Mouse (Mus musculus) retina, postnatal 7 days (tissue): ENCODE measurements around the gene Itpr2.

Experiments
- DNase-seq: peaks from one replicate; pipeline ENCODE4 v3.0.0-alpha.2; 2012; ENCODE audit warnings: low read depth, low spot score

Itpr2 gene

DNA sequence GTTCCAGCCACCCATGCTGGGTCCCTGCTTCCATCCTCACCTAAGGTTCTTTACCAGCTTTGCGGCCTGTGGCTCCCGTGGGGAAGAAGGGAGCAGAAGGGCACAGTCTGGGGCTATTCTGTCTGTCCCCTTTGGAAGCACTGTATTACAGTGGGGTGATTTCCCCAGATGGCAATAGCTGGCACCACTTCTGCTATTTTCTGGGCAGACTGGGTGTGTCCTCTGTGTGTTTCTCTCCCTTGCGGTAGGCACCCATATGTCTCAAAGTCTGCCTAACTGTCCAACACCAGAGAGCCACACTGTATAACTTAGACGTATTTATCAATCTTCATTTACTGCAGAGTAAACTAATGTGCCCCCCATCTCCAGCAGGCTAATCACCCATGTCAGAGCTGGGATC lies 388.9 kb downstream of the Itpr2 start:
- DNase-seq = no peak

DNA sequence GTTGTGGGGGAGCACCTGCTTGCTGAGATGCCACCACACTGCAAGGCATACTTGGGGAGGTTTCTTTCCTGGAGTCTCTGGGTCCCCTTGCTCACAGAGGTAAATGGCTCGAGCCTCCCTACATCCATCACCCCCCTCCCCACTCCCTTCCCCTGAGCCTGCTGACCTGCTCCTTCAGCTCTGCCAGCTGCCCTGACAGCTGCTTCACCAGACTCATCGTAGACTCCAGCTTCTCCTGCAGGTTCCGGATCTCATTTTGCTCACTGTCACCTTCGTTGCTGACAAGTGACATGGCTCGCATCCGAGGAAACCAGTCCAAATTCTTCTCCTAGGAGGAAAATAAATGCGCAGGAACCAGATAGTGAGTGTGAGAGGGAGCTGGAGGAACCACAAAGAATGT lies 389.8 kb downstream of the Itpr2 start:
- no peak for DNase-seq

DNA sequence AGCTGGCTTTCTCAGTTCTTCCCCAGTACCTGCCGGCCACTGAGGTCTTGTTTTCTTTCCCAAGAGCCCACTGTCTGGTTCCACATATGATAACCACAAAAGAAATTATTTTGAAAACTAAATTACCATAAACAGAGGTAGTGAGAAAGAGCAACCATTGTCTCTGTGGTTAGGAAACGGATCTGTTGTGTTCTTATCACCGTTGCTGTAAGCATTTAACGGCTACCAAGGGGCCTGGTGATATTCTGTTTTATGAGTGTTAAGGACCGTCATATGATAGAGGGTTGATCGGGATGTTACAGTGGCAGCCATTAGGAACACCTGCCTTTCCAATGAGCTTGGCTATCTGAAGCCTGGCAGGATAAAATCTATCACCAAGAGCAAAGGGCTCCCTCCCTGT lies 390.2 kb downstream of the Itpr2 start:
- DNase-seq = no peak

DNA sequence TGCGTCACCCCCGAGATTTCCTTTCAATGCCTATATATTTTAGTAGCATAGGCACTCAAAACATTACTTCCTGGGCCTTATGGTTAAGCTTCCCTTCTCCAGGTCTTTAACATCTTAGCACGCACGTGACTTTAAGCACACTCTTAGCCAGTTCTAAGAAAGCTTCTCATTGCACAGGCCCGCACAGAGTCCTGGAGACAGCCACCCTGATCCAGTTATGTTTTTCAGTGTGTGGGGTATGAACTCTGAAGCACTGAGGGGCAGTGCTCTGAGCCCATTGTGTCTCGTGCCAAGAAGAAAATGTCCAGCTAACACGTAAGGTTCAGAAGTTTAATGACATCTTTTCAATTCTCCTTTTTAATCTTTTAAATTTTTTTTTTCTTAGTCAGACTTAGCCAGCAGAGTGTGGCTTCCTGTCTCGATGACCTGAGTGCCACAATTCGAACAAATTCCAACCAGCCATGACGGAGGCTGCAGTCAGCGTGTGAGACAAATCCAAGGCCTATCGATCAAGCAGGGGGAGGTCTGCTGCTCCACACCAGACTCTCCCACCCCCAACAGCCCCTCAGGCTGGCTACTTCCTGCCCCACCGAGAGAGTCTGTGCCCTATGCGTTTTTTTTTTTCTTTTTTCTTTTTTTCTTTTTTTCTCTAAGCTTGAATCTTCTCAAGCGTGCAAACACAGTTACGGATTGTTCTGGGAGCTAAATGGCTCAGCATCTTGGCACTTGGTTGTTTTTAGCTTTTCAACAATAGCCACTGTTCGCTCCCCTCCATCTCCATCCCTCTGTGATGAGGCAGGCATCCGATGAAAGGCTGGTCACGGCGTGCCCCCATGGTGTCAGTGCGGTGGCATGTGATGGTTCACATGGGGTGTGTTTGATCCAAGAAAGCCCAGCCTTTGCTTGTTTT lies 390.9 kb downstream of the Itpr2 start:
- DNase-seq = no peak

DNA sequence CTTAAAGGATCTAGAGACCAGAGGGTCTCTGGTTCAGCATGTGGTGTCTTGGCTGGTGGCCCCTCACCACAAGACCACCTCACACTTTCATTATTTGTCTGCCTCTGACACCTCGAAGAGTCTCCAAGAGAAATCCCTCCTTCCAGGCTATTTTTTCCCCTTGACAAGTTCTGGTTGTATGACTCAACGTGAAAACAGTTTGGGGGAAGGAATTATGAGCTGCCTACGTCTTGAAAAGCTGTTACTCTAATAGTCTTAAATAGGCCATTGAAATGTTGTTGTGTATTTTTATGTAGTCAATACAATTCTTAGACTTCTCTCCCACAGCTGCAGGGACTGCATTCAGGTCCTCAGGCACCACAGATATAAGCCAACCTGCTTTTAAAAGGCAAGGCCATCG lies 391.6 kb downstream of the Itpr2 start:
- DNase-seq = no peak

DNA sequence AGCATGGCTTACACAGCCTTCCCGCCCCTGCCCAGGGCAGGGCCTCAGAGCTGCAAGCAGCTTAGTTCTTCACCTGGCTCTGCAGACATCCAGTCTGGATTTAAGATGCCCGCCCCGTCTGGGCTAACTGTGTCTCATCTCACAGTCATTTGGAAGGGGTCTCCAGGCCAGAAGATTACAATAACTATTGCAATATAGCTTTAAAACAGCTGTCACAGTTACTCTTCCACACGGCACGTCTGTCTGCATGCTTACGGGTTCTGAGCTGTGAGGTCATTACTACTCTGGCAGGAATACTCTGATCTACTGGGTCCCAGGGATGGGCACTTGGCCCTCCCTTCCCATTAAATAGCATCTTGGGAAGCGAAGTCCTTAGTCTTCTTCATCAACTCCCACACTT lies 393.3 kb downstream of the Itpr2 start:
- DNase-seq = no peak

DNA sequence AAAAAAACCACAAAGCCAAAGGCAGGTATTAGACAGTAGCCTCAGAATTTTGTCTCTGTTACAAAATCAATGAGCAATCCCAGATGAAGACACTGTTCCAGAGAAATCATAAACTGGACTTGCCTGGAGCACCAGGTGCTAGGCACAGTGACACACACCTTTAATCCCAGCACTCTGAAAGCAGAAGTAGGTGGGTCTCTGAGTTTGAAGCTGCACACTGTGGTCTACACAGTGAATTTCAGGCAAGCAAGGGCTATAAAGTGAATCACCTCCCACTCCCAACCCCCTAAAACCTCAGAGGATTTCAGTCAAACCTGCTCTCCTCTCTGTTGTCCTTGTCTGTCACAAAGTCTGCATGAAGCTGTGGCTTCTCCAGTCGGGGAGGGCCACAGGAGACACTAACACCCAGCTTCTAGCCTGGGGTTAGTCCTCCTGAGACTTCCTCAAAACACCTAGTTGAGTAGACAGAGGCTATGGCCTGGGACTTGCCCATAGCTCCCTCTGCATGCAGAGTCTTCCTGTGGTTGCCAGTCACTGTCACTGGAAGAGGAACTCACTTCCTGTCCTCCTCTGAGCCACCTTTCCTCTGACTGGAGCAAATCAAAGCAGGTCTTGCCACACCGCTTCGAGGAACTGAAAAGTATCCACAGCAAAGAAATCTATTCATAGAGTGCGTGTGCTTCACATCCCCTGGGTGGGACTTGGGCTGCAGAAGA lies 394.7 kb downstream of the Itpr2 start:
- DNase-seq = no peak

DNA sequence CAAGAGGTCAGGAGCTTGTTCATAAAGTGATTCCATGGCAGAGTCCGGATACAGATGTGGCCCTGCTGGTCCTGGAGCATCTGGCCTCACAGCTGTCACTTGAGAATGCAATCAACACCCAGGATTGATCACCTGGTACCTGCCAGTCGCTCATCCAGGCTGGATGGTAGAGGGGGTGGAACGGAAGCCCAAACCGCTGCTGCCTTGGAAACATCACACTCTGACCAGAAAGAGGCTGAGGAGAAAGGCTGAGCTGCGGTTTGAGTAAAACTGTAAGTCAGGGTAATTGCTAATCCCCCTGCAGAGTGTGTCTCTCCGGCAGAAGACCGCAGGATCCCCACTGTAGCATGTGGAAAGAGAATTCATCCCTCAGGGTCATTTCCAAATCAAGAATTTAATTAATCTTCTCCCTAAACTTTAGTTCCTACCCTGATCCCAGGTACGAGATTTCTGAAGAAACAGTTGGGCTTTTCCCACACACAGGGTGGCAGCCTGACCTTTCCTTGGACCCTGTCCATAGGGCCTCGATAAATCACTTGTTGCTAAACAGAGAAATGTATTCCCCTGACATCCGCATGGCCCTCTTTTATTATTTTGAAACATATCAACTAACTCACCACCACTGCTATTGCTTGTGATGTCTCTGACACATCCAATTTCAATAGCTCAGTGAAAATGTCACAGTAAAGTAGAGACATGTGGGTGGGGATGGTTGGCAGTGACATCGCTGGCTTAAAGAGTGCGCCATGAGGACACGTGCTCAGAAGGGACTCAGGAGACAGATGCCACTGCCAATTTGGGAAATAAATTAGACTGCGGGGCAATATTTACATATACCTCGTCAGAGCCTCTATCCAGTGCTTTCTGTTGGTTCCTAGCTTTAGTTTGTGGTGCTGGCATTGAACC lies 418.7 kb downstream of the Itpr2 start:
- DNase-seq = no peak

DNA sequence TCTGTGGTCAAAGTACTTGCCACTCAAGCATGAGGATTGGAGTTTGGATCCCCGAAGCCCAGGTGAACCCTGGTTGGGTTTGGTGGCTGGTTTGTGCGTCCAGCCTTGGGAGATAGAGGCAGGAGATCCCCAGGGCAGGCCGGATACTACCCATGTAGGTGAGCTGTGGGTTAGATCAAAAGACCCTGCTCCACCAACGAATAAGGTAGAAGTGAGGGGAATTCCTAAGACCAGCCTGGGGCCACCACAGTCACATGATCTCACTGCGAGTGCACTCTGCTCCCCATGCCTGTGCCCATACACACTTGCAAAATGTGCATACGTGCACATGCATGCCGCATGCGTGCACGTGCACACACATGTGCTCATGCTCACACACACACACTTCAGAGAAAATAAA lies 419.5 kb downstream of the Itpr2 start:
- no peak for DNase-seq

DNA sequence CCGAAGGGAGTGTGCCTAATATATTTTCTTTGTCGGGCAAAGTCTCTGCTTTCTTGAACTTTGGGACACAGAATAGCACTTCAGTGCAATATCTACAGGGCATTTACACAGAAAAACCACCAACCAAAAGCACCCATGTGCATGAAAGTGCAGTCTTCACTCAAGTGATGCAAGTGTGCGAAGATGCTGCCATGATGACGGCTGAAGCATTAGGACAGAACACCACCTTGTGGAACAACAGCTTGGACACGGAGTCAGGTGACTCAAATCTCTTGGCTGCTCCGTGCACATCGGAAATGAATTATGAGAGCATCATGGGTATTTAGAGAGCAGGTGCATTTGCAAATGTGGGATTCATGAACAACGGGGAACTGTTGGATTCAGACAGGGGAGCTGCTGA lies 420.4 kb downstream of the Itpr2 start:
- DNase-seq = no peak

DNA sequence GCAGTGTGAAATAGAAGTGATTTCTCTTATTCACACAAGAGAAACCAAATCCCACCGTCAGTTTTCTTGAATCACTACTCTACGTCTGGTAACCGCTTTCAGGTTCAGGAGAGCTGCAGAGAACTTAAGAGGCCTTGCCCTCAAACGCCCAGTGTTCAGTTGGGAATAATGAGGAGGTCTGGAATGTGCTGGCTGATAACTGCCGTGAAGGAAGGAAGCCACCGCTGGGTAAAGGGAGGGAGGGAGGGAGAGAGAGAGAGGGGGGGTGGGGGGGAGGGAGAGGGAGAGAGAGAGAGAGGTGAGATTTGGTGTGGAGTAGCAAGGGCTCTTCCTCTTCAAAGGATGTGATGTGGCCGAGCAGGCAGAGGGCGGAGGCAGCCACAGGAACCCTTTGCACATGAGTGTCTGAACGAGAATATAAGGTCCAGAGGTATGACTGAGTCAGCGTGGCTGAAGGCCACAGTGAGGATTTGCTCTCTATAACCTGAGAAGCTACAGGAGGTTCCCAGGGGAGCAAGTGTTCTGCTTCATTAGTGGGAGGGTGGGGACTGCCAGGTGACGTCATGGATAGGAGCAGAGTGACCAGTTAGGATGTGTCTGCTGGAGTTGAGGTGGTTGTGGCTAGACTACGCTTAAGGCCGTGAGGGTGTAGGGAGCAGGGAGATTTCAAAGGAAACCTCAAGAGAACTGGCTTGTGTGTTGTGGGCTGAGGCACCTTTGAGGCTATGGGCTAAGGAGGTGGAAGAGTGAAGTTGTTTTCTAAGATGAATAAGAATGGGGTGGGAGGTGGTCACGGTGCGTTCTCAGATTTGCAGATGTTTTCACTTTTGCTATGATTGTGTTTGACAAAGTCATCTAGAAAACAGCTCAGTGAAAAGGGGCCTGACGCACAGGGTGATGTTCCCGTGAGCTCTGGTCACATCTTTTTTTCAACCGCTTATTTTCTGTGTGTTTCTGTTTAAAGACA lies 421.2 kb downstream of the Itpr2 start:
- DNase-seq = no peak

DNA sequence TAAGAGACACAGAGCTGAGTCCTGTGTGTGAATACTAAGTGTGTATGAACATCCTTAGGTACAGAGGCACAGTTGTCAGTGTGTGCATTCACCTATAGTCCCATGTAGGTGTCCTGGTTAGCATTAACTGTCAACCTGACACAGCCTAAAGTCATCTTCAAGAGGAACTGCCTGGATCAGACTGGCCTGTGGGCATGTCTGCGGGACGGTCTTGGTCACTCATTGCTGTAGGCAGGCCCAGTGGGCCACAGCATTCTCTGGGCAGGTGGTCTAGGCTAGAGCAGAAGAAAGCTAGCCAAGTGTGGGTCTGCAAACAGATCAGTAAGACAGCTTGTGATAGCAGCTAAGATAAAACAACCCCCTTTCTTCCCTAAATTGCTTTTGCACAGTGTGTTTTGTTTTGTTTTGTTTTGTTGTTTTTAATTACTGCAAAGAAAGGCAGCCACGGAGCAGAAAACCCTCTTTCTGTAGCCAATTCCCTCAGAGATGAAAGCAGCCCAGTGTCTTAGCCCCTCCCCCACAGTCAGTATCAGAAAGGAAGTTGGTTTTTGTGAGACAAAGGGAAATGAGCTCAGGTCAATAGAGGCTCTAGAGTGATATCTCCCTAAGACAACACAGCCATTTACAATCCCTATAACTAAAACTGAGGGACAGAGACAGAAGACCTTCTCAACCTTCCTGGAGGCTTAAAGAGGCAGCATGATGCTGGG lies 422.1 kb downstream of the Itpr2 start:
- no peak for DNase-seq

DNA sequence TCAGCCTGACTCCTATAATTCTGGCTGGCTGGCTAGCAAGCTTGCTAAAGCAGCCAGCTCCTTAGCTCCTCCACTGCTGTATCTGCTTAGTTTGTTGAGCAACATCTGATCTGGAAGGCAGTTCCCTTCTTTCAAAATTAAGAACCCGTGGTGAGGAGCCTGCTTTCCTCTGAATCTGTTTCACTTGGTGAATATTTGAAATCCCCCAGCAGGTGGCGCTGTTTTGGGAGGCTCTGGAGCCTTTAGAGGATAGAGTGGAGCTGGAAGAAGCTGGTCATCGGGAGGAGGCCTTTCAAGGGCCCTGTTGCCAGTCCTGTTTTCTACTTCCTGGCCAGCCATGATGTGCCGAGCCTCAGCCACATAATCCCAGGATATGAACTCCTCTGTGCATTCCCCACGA lies 422.8 kb downstream of the Itpr2 start:
- DNase-seq = peak; percentile 64

DNA sequence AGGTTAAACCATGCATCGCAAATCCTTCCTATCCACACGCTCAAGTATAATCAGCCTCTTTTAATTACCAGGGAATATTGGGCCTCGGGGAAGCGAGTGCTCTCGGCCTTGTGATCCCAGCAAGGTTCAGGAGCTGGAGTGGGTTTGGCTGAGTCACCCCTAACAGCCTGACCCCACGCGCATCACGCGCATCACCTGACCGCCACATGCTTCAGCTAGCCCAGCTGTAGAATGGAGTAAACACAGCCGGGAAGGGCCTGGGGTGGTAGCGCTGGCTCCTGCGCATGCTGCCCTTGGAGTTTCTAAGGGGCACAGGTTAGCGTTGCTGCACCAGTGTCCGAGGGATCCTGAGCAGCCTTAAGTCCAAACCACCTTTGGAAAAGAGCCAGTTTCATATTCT lies 423.9 kb downstream of the Itpr2 start:
- DNase-seq = no peak

DNA sequence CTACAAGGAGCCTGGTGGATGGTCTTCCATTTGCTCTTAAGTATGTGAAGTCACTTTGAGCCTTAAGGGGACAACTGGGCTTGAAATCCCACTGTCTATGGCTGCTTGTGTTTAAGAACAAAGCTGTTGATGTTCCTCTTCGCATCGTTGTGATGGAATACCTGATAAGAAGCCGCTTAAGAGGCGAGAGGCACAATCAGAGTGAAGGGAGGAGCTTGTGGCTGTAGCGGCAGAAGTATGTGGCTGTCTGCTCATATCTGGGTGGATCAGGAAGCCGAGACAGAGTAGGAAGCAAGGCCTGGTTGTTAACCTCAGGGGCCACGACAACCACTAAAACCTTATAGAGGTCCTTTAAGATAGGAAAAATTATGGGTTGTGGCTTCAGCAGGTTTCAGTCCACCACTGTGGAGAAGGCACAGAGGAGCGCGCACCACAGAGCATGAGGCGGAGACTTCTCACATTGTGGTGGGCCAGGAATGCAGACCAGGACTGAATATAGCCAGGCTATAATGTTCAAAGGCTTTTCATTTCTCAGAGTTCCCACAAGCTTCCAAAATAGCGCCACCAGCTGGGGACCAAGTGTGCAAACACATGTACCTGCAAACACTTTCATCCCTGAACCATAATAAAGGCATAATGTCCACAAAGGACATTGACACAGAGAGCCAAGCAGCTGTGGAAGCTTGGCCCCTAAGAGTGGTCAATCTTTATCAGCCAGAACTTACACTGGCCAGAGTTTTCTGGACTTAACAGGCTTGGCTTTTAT lies 424.7 kb downstream of the Itpr2 start:
- DNase-seq = no peak

DNA sequence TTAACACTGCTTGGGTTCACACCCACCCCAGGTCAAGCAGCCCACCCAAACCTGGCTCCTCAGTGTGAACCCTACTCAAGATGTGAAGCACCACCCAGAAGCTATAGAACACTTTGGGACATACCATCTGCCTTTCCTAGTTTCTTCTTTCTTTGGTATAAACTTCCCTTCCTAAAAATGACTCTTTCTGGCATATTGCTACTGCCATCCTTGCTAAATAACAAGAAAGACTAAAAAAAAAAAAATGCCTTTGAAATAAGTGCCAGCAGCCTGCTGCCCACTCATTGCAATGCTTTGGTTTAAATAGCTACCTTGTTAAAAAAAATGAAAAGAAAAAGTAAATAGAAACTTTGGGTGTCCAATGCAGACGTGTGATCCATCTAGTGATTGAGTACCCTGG lies 429.2 kb downstream of the Itpr2 start:
- no peak for DNase-seq

DNA sequence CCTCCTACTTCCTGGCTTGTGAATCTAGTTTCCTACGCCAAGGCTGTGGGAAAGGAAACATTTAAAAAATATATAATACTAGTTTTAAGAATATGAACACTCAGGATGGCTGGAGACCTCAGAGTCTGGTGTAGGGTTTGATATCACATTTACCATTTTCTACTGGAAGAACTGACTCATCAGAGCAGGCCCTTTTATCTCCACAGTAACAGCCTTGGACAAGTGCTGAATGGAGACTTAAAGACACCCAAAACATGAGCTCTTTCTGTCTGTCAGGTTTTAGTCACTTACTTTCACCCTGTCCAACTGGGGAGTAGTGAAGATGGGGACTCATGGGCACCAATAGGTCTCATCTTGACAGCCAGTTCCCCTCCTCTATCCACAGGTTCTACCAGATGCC lies 430.1 kb downstream of the Itpr2 start:
- DNase-seq = no peak
